Mouse (Mus musculus) hindbrain, embryonic 15.5 days (tissue): Measurements from ENCODE around the gene Islr. TPM values are rescaled to one million over a fixed set of nuclear protein-coding genes. Genes with fewer than 3 reads are reported as not detected.

Source experiments
- ATAC-seq: fragments of 200-750 bp; cut with Nextera tagmentation; 2 replicates; pipeline ENCODE4 v1.8.0; 2017; ENCODE audit warnings: low read depth, moderate number of reproducible peaks, moderate TSS enrichment; ENCODE audit not compliant: low FRiP score
- H3K27ac ChIP-seq: fragments of 300-500 bp; sonication (generic); replicated peaks from 2 replicates; pipeline ENCODE4 v1.5.1; 2015; ENCODE audit warnings: mild to moderate bottlenecking, inconsistent platforms
- H3K27me3 ChIP-seq: fragments of 300-500 bp; sonication (generic); 2 replicates; pipeline ENCODE4 v1.6.1; 2015; ENCODE audit warnings: control low read depth, inconsistent platforms
- H3K36me3 ChIP-seq: fragments of 300-500 bp; sonication (generic); 2 replicates; pipeline ENCODE4 v1.6.1; 2015; ENCODE audit warnings: control low read depth, inconsistent platforms
- H3K4me1 ChIP-seq: fragments of 300-500 bp; sonication (generic); replicated peaks from 2 replicates; pipeline ENCODE4 v1.6.1; 2015; ENCODE audit warnings: control low read depth, inconsistent platforms
- H3K4me2 ChIP-seq: fragments of 300-500 bp; sonication (generic); 2 replicates; pipeline ENCODE4 v1.6.1; 2015; ENCODE audit warnings: moderate library complexity, mild to moderate bottlenecking, inconsistent platforms
- H3K4me3 ChIP-seq: fragments of 300-500 bp; sonication (generic); 2 replicates; pipeline ENCODE4 v1.5.1; 2015; ENCODE audit warnings: mild to moderate bottlenecking, inconsistent platforms
- H3K9ac ChIP-seq: fragments of 300-500 bp; sonication (generic); 2 replicates; pipeline ENCODE4 v1.6.1; 2015; ENCODE audit warnings: inconsistent platforms
- H3K9me3 ChIP-seq: fragments of 300-500 bp; sonication (generic); 2 replicates; pipeline ENCODE4 v1.6.1; 2016; ENCODE audit warnings: control low read depth, inconsistent platforms
- WGBS: fragments of 180-500 bp; shearing (Covaris S2); methylation state at CpG from one replicate; pipeline ENCODE4 v1.1.7; 2015; 5-methylcytosine and 5-hydroxymethylcytosine counted together
- polyA plus RNA-seq: library from polyadenylated mRNA; unstranded; fragments of >200 nt; fragmentation: Nextera tagmentation; extraction: Ambion mirVana; gene quantifications from 2 replicates; pipeline ENCODE4 v1.2.1, GENCODE M21; 2015

Islr gene
- polyA plus RNA-seq, 1 experiment from 2014 or later = 37.1 TPM

GRCm38 (mm10) chr9:58157838-58158237 is 46.3 kb downstream of the Islr start:
- Histone ChIP-seq H3K4me2 (peak overlapping the region; percentile 13; the same call in 1 of the 2 replicates), H3K4me1 (peaks cover 14% of the 10 kb centered on the region)

GRCm38 (mm10) chr9:58156819-58157560 is 47.1 kb downstream of the Islr start:
- no peak overlapping the region for H3K9ac ChIP-seq
- WGBS = 87% methylated on average over 22 of the region's 22 CpGs

More at GRCm38 (mm10) chr9:58157838-58158237, 46.3 kb downstream of the Islr start:
- WGBS = 78% methylated on average over 13 of the region's 13 CpGs
- Histone ChIP-seq H3K4me3 (no peak overlapping the region), H3K9ac (no peak overlapping the region), H3K27me3 (no peaks in the 10 kb centered on the region), H3K36me3 (no peaks in the 10 kb centered on the region), H3K9me3 (no peaks in the 10 kb centered on the region), H3K27ac (no peak overlapping the region; the same call in 1 of the 2 replicates)
- ATAC-seq = no peak

GRCm38 (mm10) chr9:58155366-58155765 is 48.7 kb downstream of the Islr start:
- WGBS = 39% methylated on average over 3 of the region's 3 CpGs
- ATAC-seq = 0 out of 2 replicates have a peak, but pooled peaks have one; percentile 13
- no peaks in the 10 kb centered on the region for H3K27me3 ChIP-seq
- no peaks in the 10 kb centered on the region for H3K9me3 ChIP-seq
- H3K4me2 ChIP-seq = no peak overlapping the region
- peaks cover 14% of the 10 kb centered on the region for H3K4me1 ChIP-seq
- H3K36me3 ChIP-seq = no peaks in the 10 kb centered on the region
- H3K9ac ChIP-seq = no peak overlapping the region
- H3K27ac ChIP-seq = no peak overlapping the region
- no peak overlapping the region for H3K4me3 ChIP-seq

More at GRCm38 (mm10) chr9:58156819-58157560, 47.1 kb downstream of the Islr start:
- no peak for ATAC-seq
- Histone ChIP-seq H3K4me2 (no peak overlapping the region), H3K4me3 (no peak overlapping the region), H3K36me3 (no peaks in the 10 kb centered on the region), H3K9me3 (no peaks in the 10 kb centered on the region), H3K4me1 (peaks cover 14% of the 10 kb centered on the region), H3K27ac (no peak overlapping the region; the same call in 1 of the 2 replicates), H3K27me3 (no peaks in the 10 kb centered on the region)

DNA sequence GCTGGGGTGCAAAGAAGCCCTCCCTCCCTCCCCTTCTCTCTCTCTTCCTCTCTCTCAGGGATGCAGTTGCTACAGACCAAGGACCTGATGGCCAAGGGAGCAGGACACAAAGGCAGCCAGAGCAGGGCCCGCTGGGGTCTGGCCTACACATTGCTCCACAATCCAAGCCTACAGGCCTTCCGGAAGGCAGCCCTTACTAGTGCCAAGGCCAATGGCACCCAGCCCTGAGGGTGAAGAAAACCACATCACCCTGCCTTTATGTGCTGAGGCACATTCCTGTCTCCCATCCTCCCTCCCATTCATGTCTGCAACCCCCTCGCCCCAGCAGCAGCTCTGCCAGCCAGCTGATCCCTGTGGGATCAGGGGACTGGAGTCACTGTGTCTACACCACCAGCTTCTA is 51.0 kb downstream of the Islr start:
- Histone ChIP-seq H3K9me3 (no peaks in the 10 kb centered on the region), H3K27ac (no peak overlapping the region), H3K9ac (no peak overlapping the region), H3K27me3 (no peaks in the 10 kb centered on the region), H3K36me3 (no peaks in the 10 kb centered on the region), H3K4me1 (peaks cover 8% of the 10 kb centered on the region), H3K4me3 (no peak overlapping the region), H3K4me2 (no peak overlapping the region)
- WGBS = 76% methylated on average over 3 of the region's 3 CpGs
- ATAC-seq = peak; percentile 49; the same call in 1 of the 2 replicates

- ATAC-seq = no peak
- no peak overlapping the region for H3K9ac ChIP-seq
- 77% methylated on average over 4 of the region's 4 CpGs for WGBS
- H3K36me3 ChIP-seq = no peaks in the 10 kb centered on the region
- peaks cover 8% of the 10 kb centered on the region for H3K4me1 ChIP-seq
- no peak overlapping the region for H3K27ac ChIP-seq
- no peaks in the 10 kb centered on the region for H3K27me3 ChIP-seq
- no peak overlapping the region for H3K4me2 ChIP-seq
- H3K4me3 ChIP-seq = no peak overlapping the region
- H3K9me3 ChIP-seq = no peaks in the 10 kb centered on the region
Observed at GRCm38 (mm10) chr9:58150733-58151361, 53.3 kb downstream of the Islr start.

- Histone ChIP-seq H3K36me3 (no peaks in the 10 kb centered on the region), H3K27me3 (no peaks in the 10 kb centered on the region), H3K27ac (no peak overlapping the region), H3K9ac (no peak overlapping the region), H3K4me1 (no peaks in the 10 kb centered on the region), H3K4me3 (no peak overlapping the region), H3K4me2 (no peak overlapping the region), H3K9me3 (no peaks in the 10 kb centered on the region)
- 64% methylated on average over 2 of the region's 2 CpGs for WGBS
- no peak for ATAC-seq
Observed at GRCm38 (mm10) chr9:58148806-58149205, 55.3 kb downstream of the Islr start.

- no peak for ATAC-seq
- Histone ChIP-seq H3K36me3 (no peaks in the 10 kb centered on the region), H3K4me3 (no peak overlapping the region), H3K9me3 (no peaks in the 10 kb centered on the region), H3K4me1 (no peaks in the 10 kb centered on the region; the same call in 1 of the 2 replicates), H3K9ac (no peak overlapping the region), H3K27me3 (no peaks in the 10 kb centered on the region), H3K27ac (no peak overlapping the region), H3K4me2 (no peak overlapping the region)
- 90% methylated on average over 5 of the region's 5 CpGs for WGBS
Observed at GRCm38 (mm10) chr9:58145417-58145816, 58.7 kb downstream of the Islr start.

DNA sequence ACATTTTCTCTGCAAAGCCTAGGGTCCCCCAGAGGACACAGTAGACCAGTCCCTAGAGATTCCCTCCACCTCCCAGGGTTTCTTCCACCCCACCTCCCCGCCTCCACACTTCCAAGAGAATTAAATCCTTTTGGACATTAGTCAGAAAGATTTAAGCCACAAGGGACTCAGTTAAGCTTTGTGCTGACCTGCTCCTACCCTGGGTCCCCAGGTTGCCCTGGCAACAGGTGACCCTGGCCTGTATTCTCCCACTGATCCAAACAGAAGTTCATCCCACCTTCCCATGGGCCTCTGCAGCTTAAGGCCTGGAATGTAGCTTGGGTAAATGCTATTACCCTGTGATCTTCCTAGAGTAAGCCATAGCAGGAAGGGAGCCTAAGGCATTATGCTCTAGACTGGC is 59.4 kb downstream of the Islr start:
- 43% methylated on average over 1 of the region's 1 CpGs for WGBS
- H3K4me3 ChIP-seq = no peak overlapping the region
- no peak overlapping the region for H3K9ac ChIP-seq
- H3K27me3 ChIP-seq = no peaks in the 10 kb centered on the region
- no peak overlapping the region for H3K4me2 ChIP-seq
- no peaks in the 10 kb centered on the region; the same call in 1 of the 2 replicates for H3K4me1 ChIP-seq
- no peaks in the 10 kb centered on the region for H3K36me3 ChIP-seq
- no peak for ATAC-seq
- no peaks in the 10 kb centered on the region for H3K9me3 ChIP-seq
- H3K27ac ChIP-seq = no peak overlapping the region

GRCm38 (mm10) chr9:58143419-58143818 is 60.7 kb downstream of the Islr start:
- H3K9me3 ChIP-seq = no peaks in the 10 kb centered on the region
- ATAC-seq = no peak
- H3K4me2 ChIP-seq = no peak overlapping the region
- no peaks in the 10 kb centered on the region for H3K36me3 ChIP-seq
- no peaks in the 10 kb centered on the region for H3K27me3 ChIP-seq
- H3K27ac ChIP-seq = no peak overlapping the region
- no peak overlapping the region for H3K4me3 ChIP-seq
- peaks cover 3% of the 10 kb centered on the region; the same call in 1 of the 2 replicates for H3K4me1 ChIP-seq
- WGBS = 46% methylated on average over 7 of the region's 7 CpGs
- no peak overlapping the region for H3K9ac ChIP-seq

DNA sequence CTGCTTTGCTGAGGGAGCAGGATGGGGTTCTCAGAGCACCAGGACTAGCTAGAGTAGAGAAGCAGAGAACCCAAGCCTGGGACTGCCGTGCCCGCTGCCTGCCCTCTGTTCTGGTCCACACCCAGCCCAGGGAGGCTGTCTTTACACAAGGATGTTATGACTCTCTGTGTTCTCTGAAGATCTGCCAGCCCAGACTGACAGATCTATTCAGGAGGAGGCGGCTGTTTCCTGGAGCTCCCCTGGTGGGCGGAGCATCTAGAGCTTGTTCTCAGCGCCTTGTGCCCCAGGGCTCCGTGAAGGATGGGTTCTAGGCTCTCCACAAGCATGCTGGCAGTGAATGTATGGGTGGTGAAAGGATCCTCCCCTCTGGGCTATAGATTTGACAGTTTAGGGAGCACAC is 64.2 kb downstream of the Islr start:
- Histone ChIP-seq H3K9me3 (no peaks in the 10 kb centered on the region), H3K4me3 (no peak overlapping the region), H3K9ac (no peak overlapping the region), H3K4me2 (no peak overlapping the region), H3K36me3 (no peaks in the 10 kb centered on the region), H3K27me3 (no peaks in the 10 kb centered on the region), H3K27ac (no peak overlapping the region), H3K4me1 (peaks cover 11% of the 10 kb centered on the region; the same call in 1 of the 2 replicates)
- ATAC-seq = no peak
- WGBS = 32% methylated on average over 6 of the region's 6 CpGs

DNA sequence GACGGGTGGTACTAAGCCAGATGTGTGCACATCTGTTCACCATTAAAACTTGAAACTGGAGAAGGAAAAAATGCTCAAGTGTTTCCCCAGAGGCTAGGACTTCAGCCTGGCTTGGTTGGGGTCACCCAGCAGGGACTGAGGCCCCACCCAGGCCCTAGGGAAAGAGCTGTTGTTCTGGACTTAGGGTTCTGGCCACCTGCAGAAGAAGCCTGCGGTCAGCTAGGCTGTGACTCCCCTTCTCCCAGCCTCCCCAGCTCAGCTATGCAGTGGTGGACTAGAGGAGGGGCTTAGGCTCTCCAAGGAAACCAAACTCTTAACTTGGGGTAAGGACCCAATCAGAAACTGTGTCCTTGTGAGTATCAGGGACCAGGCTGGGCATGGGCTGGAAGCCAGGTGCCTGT is 68.2 kb downstream of the Islr start:
- no peak overlapping the region for H3K9ac ChIP-seq
- 44% methylated on average over 2 of the region's 2 CpGs for WGBS
- peaks cover 7% of the 10 kb centered on the region; the same call in 1 of the 2 replicates for H3K27me3 ChIP-seq

DNA sequence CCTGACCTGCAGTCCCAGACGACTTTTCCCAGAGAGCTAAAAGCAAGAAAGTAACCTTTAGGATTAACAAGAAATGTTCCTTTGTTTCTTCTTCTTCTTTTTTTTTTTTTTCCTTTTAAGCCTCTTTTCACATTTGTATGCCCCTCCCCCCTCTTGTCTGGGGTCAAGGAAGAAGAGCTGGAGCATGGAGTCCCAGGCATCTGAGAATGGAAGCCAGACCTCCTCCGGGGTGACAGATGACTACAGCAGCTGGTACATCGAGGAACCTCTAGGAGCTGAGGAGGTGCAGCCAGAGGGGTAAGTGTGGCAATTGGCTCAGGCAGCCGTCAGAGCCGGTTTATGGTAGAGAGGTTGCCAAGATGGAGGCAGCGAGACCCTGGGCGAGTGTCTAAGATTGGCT is 69.2 kb downstream of the Islr start:
- no peak overlapping the region for H3K4me3 ChIP-seq
- H3K9ac ChIP-seq = no peak overlapping the region
- H3K4me1 ChIP-seq = peaks cover 28% of the 10 kb centered on the region
- 0 out of 2 replicates have a peak overlapping the region, but pooled peaks have one; percentile 27 for H3K27ac ChIP-seq
- H3K36me3 ChIP-seq = no peaks in the 10 kb centered on the region
- no peak for ATAC-seq
- WGBS = 26% methylated on average over 7 of the region's 7 CpGs
- H3K4me2 ChIP-seq = no peak overlapping the region
- no peaks in the 10 kb centered on the region for H3K9me3 ChIP-seq
- peaks cover 14% of the 10 kb centered on the region for H3K27me3 ChIP-seq

More for the DNA sequence above, 68.2 kb downstream of the Islr start:
- no peak overlapping the region for H3K4me3 ChIP-seq
- no peak overlapping the region; the same call in 1 of the 2 replicates for H3K4me2 ChIP-seq
- ATAC-seq = no peak
- H3K36me3 ChIP-seq = no peaks in the 10 kb centered on the region
- H3K4me1 ChIP-seq = peaks cover 28% of the 10 kb centered on the region
- no peak overlapping the region for H3K27ac ChIP-seq
- no peaks in the 10 kb centered on the region for H3K9me3 ChIP-seq
